Mouse (Mus musculus) MEL (cell line): Measurements from ENCODE around the gene Tmem132d. TPM values are rescaled to one million over a fixed set of nuclear protein-coding genes. Genes with fewer than 3 reads are reported as not detected.

Experiments
- DNase-seq: peaks from one replicate; pipeline ENCODE4 v3.0.0; 2011; ENCODE audit warnings: low read depth, low spot score
- H3K27ac ChIP-seq: 2 replicates; pipeline ENCODE4 v1.5.1; 2012; ENCODE audit warnings: low read depth, mild to moderate bottlenecking, control low read depth, low read length, moderate library complexity; ENCODE audit not compliant: control insufficient read depth
- H3K27me3 ChIP-seq, 2 experiments: fragments of 150-350 bp in 1 of 2; sonication (generic) in 1 of 2; 2 replicates each; pipeline ENCODE4 v1.6.1; 2012; ENCODE audit warnings: low read length in 2 of 2, mild to moderate bottlenecking in 2 of 2, improper control_type of control experiment in 1 of 2, moderate library complexity in 1 of 2; ENCODE audit not compliant: insufficient read depth in 2 of 2, control insufficient read depth in 1 of 2
- H3K36me3 ChIP-seq, 2 experiments: 2 replicates each; pipeline ENCODE4 v1.6.1; 2012 to 2014; ENCODE audit warnings: low read length in 2 of 2, improper control_type of control experiment in 1 of 2, inconsistent platforms in 1 of 2, mild to moderate bottlenecking in 1 of 2; ENCODE audit not compliant: insufficient read depth in 2 of 2, control insufficient read depth in 1 of 2
- H3K4me1 ChIP-seq, 2 experiments: fragments of 150-350 bp in 1 of 2; sonication (generic) in 1 of 2; 2 replicates each; pipeline ENCODE4 v1.6.1; 2012; ENCODE audit warnings: low read length in 2 of 2, improper control_type of control experiment in 1 of 2, mild to moderate bottlenecking in 1 of 2; ENCODE audit not compliant: insufficient read depth in 2 of 2, control insufficient read depth in 1 of 2
- H3K4me3 ChIP-seq, 2 experiments: fragments of 150-350 bp in 1 of 2; sonication (generic) in 1 of 2; 2 replicates each; pipeline ENCODE4 v1.5.1; 2012; ENCODE audit warnings: low read depth in 2 of 2, low read length in 2 of 2, mild to moderate bottlenecking in 2 of 2, moderate library complexity in 2 of 2, control low read depth in 1 of 2, improper control_type of control experiment in 1 of 2; ENCODE audit not compliant: control insufficient read depth in 1 of 2, insufficient read depth in 1 of 2
- H3K79me2 ChIP-seq: 2 replicates; pipeline ENCODE4 v1.6.1; 2012; ENCODE audit warnings: mild to moderate bottlenecking, low read length, moderate library complexity; ENCODE audit not compliant: control insufficient read depth, poor library complexity, insufficient read depth
- H3K9ac ChIP-seq: 2 replicates; pipeline ENCODE4 v1.6.1; 2012; ENCODE audit warnings: low read depth, mild to moderate bottlenecking, control low read depth, low read length, moderate library complexity; ENCODE audit not compliant: control insufficient read depth, poor library complexity, severe bottlenecking
- H3K9me3 ChIP-seq: fragments of 150-350 bp; sonication (generic); replicated peaks from 2 replicates; pipeline ENCODE4 v1.6.1; 2012; ENCODE audit warnings: mild to moderate bottlenecking, low read length, improper control_type of control experiment, moderate library complexity; ENCODE audit not compliant: insufficient read depth
- BHLHE40 ChIP-seq: IDR thresholded peaks from 2 replicates; pipeline ENCODE4 v1.6.1; 2012; ENCODE audit warnings: low read depth, mild to moderate bottlenecking, inconsistent platforms, low read length, improper control_type of control experiment, borderline replicate concordance
- CTCF ChIP-seq, 3 experiments: IDR thresholded peaks in 2 of 3; conservative IDR thresholded peaks in 1 of 3; 2 replicates each; pipeline ENCODE4 v1.5.1; 2011 to 2012; ENCODE audit warnings: low read length in 3 of 3, low read depth in 2 of 3, mild to moderate bottlenecking in 2 of 3, improper control_type of control experiment in 1 of 3, inconsistent platforms in 1 of 3, mixed read lengths in 1 of 3, moderate library complexity in 1 of 3; ENCODE audit not compliant: control insufficient read depth in 1 of 3, insufficient read depth in 1 of 3, poor library complexity in 1 of 3, severe bottlenecking in 1 of 3
- E2F4 ChIP-seq: IDR thresholded peaks from 2 replicates; pipeline ENCODE4 v1.6.1; 2011; ENCODE audit warnings: low read depth, low read length, improper control_type of control experiment, borderline replicate concordance
- EP300 ChIP-seq, 2 experiments: IDR thresholded peaks; 2 replicates each; pipeline ENCODE4 v1.6.1; 2011; ENCODE audit warnings: improper control_type of control experiment in 2 of 2, low read length in 2 of 2, low read depth in 1 of 2, mild to moderate bottlenecking in 1 of 2
- KAT2A ChIP-seq: conservative IDR thresholded peaks from 2 replicates; pipeline ENCODE4 v1.6.1; 2012; ENCODE audit warnings: low read depth, low read length, improper control_type of control experiment, inconsistent platforms
- MAX ChIP-seq: IDR thresholded peaks from 2 replicates; pipeline ENCODE4 v1.6.1; 2011; ENCODE audit warnings: low read length, improper control_type of control experiment
- MXI1 ChIP-seq: IDR thresholded peaks from 2 replicates; pipeline ENCODE4 v1.6.1; 2011; ENCODE audit warnings: mild to moderate bottlenecking, low read depth, low read length, improper control_type of control experiment
- MYB ChIP-seq: IDR thresholded peaks from 2 replicates; pipeline ENCODE4 v1.6.1; 2011; ENCODE audit warnings: mild to moderate bottlenecking, low read depth, low read length, improper control_type of control experiment
- POLR2AphosphoS2 ChIP-seq: IDR thresholded peaks from 2 replicates; pipeline ENCODE4 v1.6.1; 2011; ENCODE audit warnings: low read length, improper control_type of control experiment
- RCOR1 ChIP-seq: IDR thresholded peaks from 2 replicates; pipeline ENCODE4 v1.6.1; 2012; ENCODE audit warnings: low read depth, mild to moderate bottlenecking, inconsistent platforms, low read length, improper control_type of control experiment
- SMC3 ChIP-seq: IDR thresholded peaks from 2 replicates; pipeline ENCODE4 v1.6.1; 2011; ENCODE audit warnings: low read depth, low read length, improper control_type of control experiment
- TAL1 ChIP-seq: IDR thresholded peaks from 2 replicates; pipeline ENCODE4 v1.6.1; 2012; ENCODE audit warnings: mild to moderate bottlenecking, inconsistent platforms, low read length, moderate library complexity, mixed read lengths
- TBP ChIP-seq: IDR thresholded peaks from 2 replicates; pipeline ENCODE4 v1.8.0; 2011; ENCODE audit warnings: low read depth, low read length, improper control_type of control experiment
- TCF12 ChIP-seq: IDR thresholded peaks from 2 replicates; pipeline ENCODE4 v1.6.1; 2014; ENCODE audit warnings: low read depth, mild to moderate bottlenecking, inconsistent platforms, low read length, improper control_type of control experiment, moderate library complexity
- USF1 ChIP-seq: IDR thresholded peaks from 2 replicates; pipeline ENCODE4 v1.6.1; 2014; ENCODE audit warnings: low read depth, mild to moderate bottlenecking, inconsistent platforms, low read length, improper control_type of control experiment, moderate library complexity
- USF2 ChIP-seq, 2 experiments: IDR thresholded peaks; 2 replicates each; pipeline ENCODE4 v1.6.1; 2011 to 2012; ENCODE audit warnings: improper control_type of control experiment in 2 of 2, low read length in 2 of 2, borderline replicate concordance in 1 of 2, inconsistent platforms in 1 of 2, low read depth in 1 of 2, mild to moderate bottlenecking in 1 of 2; ENCODE audit not compliant: insufficient read depth in 1 of 2
- ZKSCAN1 ChIP-seq: IDR thresholded peaks from 2 replicates; pipeline ENCODE4 v1.6.1; 2012; ENCODE audit warnings: low read depth, mild to moderate bottlenecking, inconsistent platforms, low read length, improper control_type of control experiment, moderate library complexity
- ZNF384 ChIP-seq: IDR thresholded peaks from 2 replicates; pipeline ENCODE4 v1.6.1; 2012; ENCODE audit warnings: low read depth, mild to moderate bottlenecking, inconsistent platforms, low read length, improper control_type of control experiment
- polyA plus RNA-seq, 2 experiments: library from polyadenylated mRNA; stranded (reverse) in 1 of 2; unstranded in 1 of 2; fragments of >175 nt in 1 of 2; fragments of >200 nt in 1 of 2; gene quantifications; 2 replicates each; pipeline versions ENCODE4 v1.2.1 to v1.2.4; 2012; ENCODE audit warnings: low replicate concordance in 2 of 2, low read depth in 1 of 2; ENCODE audit not compliant: insufficient read length in 2 of 2, insufficient read depth in 1 of 2, missing spikeins in 1 of 2
- total RNA-seq: library from RNA; depleted of rRNA; stranded (reverse); fragments of 300-350 nt; gene quantifications from 2 replicates; pipeline ENCODE4 v1.2.3, GENCODE M21; 2012

Gene Tmem132d
- total and polyA plus RNA-seq, 3 experiments: not detected

DNA sequence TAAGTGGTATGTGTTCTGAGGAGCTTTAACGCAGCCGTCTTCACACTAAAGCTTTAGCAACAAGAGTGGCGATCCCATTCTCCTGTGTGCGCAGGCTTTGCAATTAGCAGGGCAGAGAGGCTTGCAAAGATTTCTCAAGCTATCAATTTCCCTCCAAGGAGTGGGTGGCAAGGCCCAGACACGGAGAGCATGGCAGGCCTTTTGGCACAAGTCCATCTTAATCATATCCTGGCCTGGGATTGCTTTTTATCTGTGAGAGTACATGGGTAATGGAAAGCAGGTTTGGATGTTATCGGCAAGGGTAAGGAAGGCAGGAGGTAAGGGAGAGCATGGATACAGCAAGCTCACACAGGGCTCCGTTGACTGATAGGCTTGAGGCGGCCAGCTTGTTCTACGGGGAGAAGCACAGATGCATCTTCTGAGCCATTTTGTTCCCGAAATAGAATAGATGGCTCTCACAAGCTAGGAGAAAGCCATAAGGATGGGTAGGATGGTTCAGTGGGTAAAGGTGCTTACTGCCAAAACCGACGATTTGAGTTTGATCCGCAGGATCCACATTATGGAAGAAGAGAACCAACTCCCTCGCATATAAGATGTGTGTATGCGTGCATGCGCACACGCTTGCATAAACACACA lies 228.1 kb downstream of the Tmem132d start:
- Histone ChIP-seq H3K4me1 (no peaks in the 10 kb centered on the region), H3K9ac (no peak overlapping the region), H3K27ac (no peak overlapping the region), H3K4me3 (no peak overlapping the region), H3K79me2 (no peaks in the 10 kb centered on the region), H3K9me3 (no peaks in the 10 kb centered on the region), H3K27me3 (no peaks in the 10 kb centered on the region), H3K36me3 (no peaks in the 10 kb centered on the region)
- no peak for TF ChIP-seq USF2 (IDR thresholded peaks at IDR 0.05; ENCODE audit: borderline replicate concordance in 1 of 2, insufficient read depth in 1 of 2, low read depth in 1 of 2, low read length in 2 of 2)
- TF ChIP-seq MXI1: no peak
- no peak for TF ChIP-seq ZNF384
- no peak for TF ChIP-seq BHLHE40
- TF ChIP-seq TCF12: no peak
- no peak for TF ChIP-seq MYB
- no peak for TF ChIP-seq MAX
- TF ChIP-seq TAL1: no peak
- TF ChIP-seq TBP: no peak
- TF ChIP-seq ZKSCAN1: no peak
- no peak for TF ChIP-seq POLR2AphosphoS2
- no peak for TF ChIP-seq KAT2A
- no peak for TF ChIP-seq CTCF (IDR thresholded peaks at IDR 0.05 in 2 of 3, conservative IDR thresholded peaks at IDR 0.05 in 1 of 3; ENCODE audit: control insufficient read depth in 1 of 3, insufficient read depth in 1 of 3, low read depth in 2 of 3, low read length in 3 of 3, poor library complexity in 1 of 3, severe bottlenecking in 1 of 3)
- no peak for TF ChIP-seq RCOR1
- no peak for TF ChIP-seq USF1
- no peak for TF ChIP-seq SMC3
- no peak for TF ChIP-seq EP300 (IDR thresholded peaks at IDR 0.05; ENCODE audit: low read depth in 1 of 2, low read length in 2 of 2)
- no peak for DNase-seq

DNA sequence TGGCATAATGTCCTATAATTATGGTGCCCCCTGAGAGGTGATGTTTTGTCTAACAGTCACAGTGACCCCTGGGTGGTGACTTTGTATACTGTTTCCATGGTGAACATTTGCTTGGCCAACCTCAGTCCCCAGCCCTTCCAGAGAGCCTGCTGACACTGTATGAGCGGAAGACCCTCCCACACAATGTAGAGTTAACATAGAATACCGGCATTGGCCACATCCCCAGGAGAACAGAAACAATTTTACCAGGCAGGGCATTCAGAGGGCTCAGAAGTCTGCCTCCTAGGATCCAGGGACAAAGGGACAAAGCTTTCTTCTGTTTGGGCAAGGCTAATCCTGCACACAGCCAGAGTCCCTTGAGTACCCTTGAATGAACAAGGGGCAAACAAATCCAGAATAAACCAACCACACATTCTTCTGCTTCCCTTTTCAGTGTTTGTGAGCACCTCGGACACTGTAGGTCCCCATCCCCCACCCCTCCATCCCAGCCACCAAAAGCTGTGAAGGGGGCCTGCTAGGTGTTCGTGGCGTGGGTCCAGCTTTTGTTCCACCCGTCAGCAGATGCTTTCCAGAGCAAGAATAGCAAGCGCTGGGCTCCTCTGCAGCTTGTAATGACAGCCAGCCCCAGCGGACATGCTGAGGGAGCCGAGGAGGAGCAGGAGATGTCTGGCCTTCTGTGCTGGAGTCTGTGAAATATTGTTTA lies 228.8 kb downstream of the Tmem132d start:
- no peaks in the 10 kb centered on the region for H3K36me3 ChIP-seq
- H3K79me2 ChIP-seq: no peaks in the 10 kb centered on the region
- no peak overlapping the region for H3K27ac ChIP-seq
- no peak for TF ChIP-seq E2F4
- no peak for TF ChIP-seq TCF12
- no peak overlapping the region for H3K9ac ChIP-seq
- H3K9me3 ChIP-seq: no peaks in the 10 kb centered on the region
- H3K4me3 ChIP-seq: no peak overlapping the region
- no peaks in the 10 kb centered on the region for H3K27me3 ChIP-seq
- no peaks in the 10 kb centered on the region for H3K4me1 ChIP-seq
- no peak for DNase-seq
